Mouse (Mus musculus) midbrain, embryonic 16.5 days (tissue): ENCODE data around the gene Fkbp15. TPM values are rescaled to one million over a fixed set of nuclear protein-coding genes. Genes with fewer than 3 reads are reported as not detected.

Source experiments
- ATAC-seq: fragments of 200-750 bp; cut with Nextera tagmentation; 2 replicates; pipeline ENCODE4 v1.8.0; 2017; ENCODE audit warnings: moderate TSS enrichment
- H3K27ac ChIP-seq: fragments of 300-500 bp; sonication (generic); 2 replicates; pipeline ENCODE4 v1.5.1; 2014; ENCODE audit warnings: mild to moderate bottlenecking, low read length, mixed read lengths
- H3K27me3 ChIP-seq: fragments of 300-500 bp; sonication (generic); 2 replicates; pipeline ENCODE4 v1.6.1; 2014; ENCODE audit warnings: low read depth, low read length, mixed read lengths; ENCODE audit not compliant: control insufficient read depth, insufficient read depth
- H3K36me3 ChIP-seq: fragments of 300-500 bp; sonication (generic); 2 replicates; pipeline ENCODE4 v1.6.1; 2014; ENCODE audit warnings: mild to moderate bottlenecking, low read length, moderate library complexity, mixed read lengths; ENCODE audit not compliant: control insufficient read depth, insufficient read depth
- H3K4me1 ChIP-seq: fragments of 300-500 bp; sonication (generic); 2 replicates; pipeline ENCODE4 v1.6.1; 2014; ENCODE audit warnings: mild to moderate bottlenecking, low read length, mixed read lengths; ENCODE audit not compliant: control insufficient read depth, insufficient read depth
- H3K4me2 ChIP-seq: fragments of 300-500 bp; sonication (generic); 2 replicates; pipeline ENCODE4 v1.6.1; 2014; ENCODE audit warnings: mild to moderate bottlenecking, low read length, mixed read lengths
- H3K4me3 ChIP-seq: fragments of 300-500 bp; sonication (generic); 2 replicates; pipeline ENCODE4 v1.5.1; 2014; ENCODE audit warnings: low read depth, mild to moderate bottlenecking, low read length, moderate library complexity, mixed read lengths
- H3K9ac ChIP-seq: fragments of 300-500 bp; sonication (generic); 2 replicates; pipeline ENCODE4 v1.6.1; 2014; ENCODE audit warnings: low read depth, low read length, mixed read lengths
- H3K9me3 ChIP-seq: fragments of 300-500 bp; sonication (generic); replicated peaks from 2 replicates; pipeline ENCODE4 v1.6.1; 2014; ENCODE audit warnings: mild to moderate bottlenecking, low read length, mixed read lengths; ENCODE audit not compliant: control insufficient read depth, poor library complexity, severe bottlenecking
- WGBS: fragments of 180-500 bp; shearing (Covaris S2); extraction: QIAGEN DNeasy Blood & Tissue Kit; methylation state at CpG from one replicate; pipeline ENCODE4 v1.1.7; 2014; 5-methylcytosine and 5-hydroxymethylcytosine counted together
- polyA plus RNA-seq: library from polyadenylated mRNA; unstranded; fragments of >200 nt; fragmentation: Nextera tagmentation; extraction: Ambion mirVana; gene quantifications from 2 replicates; pipeline ENCODE4 v1.2.1, GENCODE M21; 2015

Gene Fkbp15
- 21.4 and 21.9 TPM in 2 replicates for polyA plus RNA-seq

- peak within 1 kb of the TSS; percentile 89 for H3K4me3 ChIP-seq
- H3K27ac ChIP-seq = peak within 1 kb of the TSS; percentile 84
- H3K9ac ChIP-seq = peak within 1 kb of the TSS; percentile 84
- no peaks in the 10 kb centered on the region for H3K27me3 ChIP-seq
- under 1% methylated on average over 50 of the region's 51 CpGs for WGBS
- peak within 1 kb of the TSS; percentile 90 for H3K4me2 ChIP-seq
- no peaks in the 10 kb centered on the region for H3K36me3 ChIP-seq
- H3K4me1 ChIP-seq = peaks cover 23% of the 10 kb centered on the region
- H3K9me3 ChIP-seq = no peaks in the 10 kb centered on the region
- peak; percentile 100 for ATAC-seq
These were observed at the start of gene Fkbp15, which contains the start of gene Slc31a1 for GRCm38 (mm10) chr4:62360088-62360804. Gene Fkbp15 (minus strand): TSS chr4:62360548. Gene Slc31a1 (plus strand): TSS chr4:62360727.

GRCm38 (mm10) chr4:62409615-62410014, 49.3 kb upstream of the Fkbp15 start:
- Histone ChIP-seq H3K27ac (no peak overlapping the region), H3K9ac (peak overlapping the region; percentile 78), H3K4me3 (peak overlapping the region; percentile 68), H3K4me2 (peak overlapping the region; percentile 72), H3K4me1 (peaks cover 31% of the 10 kb centered on the region), H3K27me3 (no peaks in the 10 kb centered on the region), H3K36me3 (peaks cover 13% of the 10 kb centered on the region), H3K9me3 (no peaks in the 10 kb centered on the region)
- no peak for ATAC-seq
- 30% methylated on average over 6 of the region's 6 CpGs for WGBS

GRCm38 (mm10) chr4:62408601-62409282, 48.4 kb upstream of the Fkbp15 start, which contains the start of the genes Cdc26 and Prpf4:
Gene Cdc26 (minus strand): TSS chr4:62408642.
Gene Prpf4 (plus strand): TSS chr4:62408797.
- Histone ChIP-seq H3K4me1 (peaks cover 31% of the 10 kb centered on the region), H3K36me3 (peaks cover 12% of the 10 kb centered on the region), H3K4me2 (peak within 1 kb of the TSS; percentile 72), H3K27me3 (no peaks in the 10 kb centered on the region), H3K4me3 (peak within 1 kb of the TSS; percentile 68), H3K9me3 (no peaks in the 10 kb centered on the region), H3K27ac (peak within 1 kb of the TSS; percentile 78), H3K9ac (peak within 1 kb of the TSS; percentile 78)
- ATAC-seq = peak; percentile 100
- WGBS = under 1% methylated on average over 39 of the region's 39 CpGs

- Histone ChIP-seq H3K4me3 (peak overlapping the region; percentile 68), H3K9me3 (no peaks in the 10 kb centered on the region), H3K4me2 (peak overlapping the region; percentile 59), H3K36me3 (peaks cover 11% of the 10 kb centered on the region), H3K27ac (peak overlapping the region; percentile 68), H3K4me1 (peaks cover 31% of the 10 kb centered on the region), H3K9ac (peak overlapping the region; percentile 70), H3K27me3 (no peaks in the 10 kb centered on the region)
- peak; percentile 74 for ATAC-seq
- WGBS = under 1% methylated on average over 35 of the region's 35 CpGs
These were observed 47.6 kb upstream of the Fkbp15 start for GRCm38 (mm10) chr4:62407730-62408582.

GRCm38 (mm10) chr4:62406133-62406532, 45.8 kb upstream of the Fkbp15 start:
- H3K4me3 ChIP-seq = no peak overlapping the region
- H3K9me3 ChIP-seq = no peaks in the 10 kb centered on the region
- no peak overlapping the region for H3K4me2 ChIP-seq
- H3K27ac ChIP-seq = no peak overlapping the region
- H3K9ac ChIP-seq = no peak overlapping the region
- H3K36me3 ChIP-seq = peaks cover 8% of the 10 kb centered on the region; the same call in 1 of the 2 replicates
- 77% methylated on average over 4 of the region's 4 CpGs for WGBS
- no peak for ATAC-seq
- H3K27me3 ChIP-seq = no peaks in the 10 kb centered on the region
- peaks cover 31% of the 10 kb centered on the region for H3K4me1 ChIP-seq

GRCm38 (mm10) chr4:62398956-62399355, 38.6 kb upstream of the Fkbp15 start:
- WGBS = 95% methylated on average over 3 of the region's 3 CpGs
- H3K27ac ChIP-seq = no peak overlapping the region
- H3K4me1 ChIP-seq = no peaks in the 10 kb centered on the region
- H3K36me3 ChIP-seq = peaks cover 23% of the 10 kb centered on the region
- no peak overlapping the region for H3K4me3 ChIP-seq
- H3K9me3 ChIP-seq = no peaks in the 10 kb centered on the region
- no peaks in the 10 kb centered on the region for H3K27me3 ChIP-seq
- H3K4me2 ChIP-seq = no peak overlapping the region
- ATAC-seq = no peak
- no peak overlapping the region for H3K9ac ChIP-seq

- H3K27ac ChIP-seq = no peak overlapping the region
- H3K36me3 ChIP-seq = peaks cover 26% of the 10 kb centered on the region
- no peaks in the 10 kb centered on the region for H3K4me1 ChIP-seq
- no peak overlapping the region for H3K9ac ChIP-seq
- 91% methylated on average over 4 of the region's 4 CpGs for WGBS
- no peaks in the 10 kb centered on the region for H3K27me3 ChIP-seq
- no peak for ATAC-seq
- no peak overlapping the region for H3K4me3 ChIP-seq
- H3K9me3 ChIP-seq = no peaks in the 10 kb centered on the region
- no peak overlapping the region for H3K4me2 ChIP-seq
These were observed 37.4 kb upstream of the Fkbp15 start for GRCm38 (mm10) chr4:62397616-62398365.

GRCm38 (mm10) chr4:62395806-62396205, 35.5 kb upstream of the Fkbp15 start:
- no peaks in the 10 kb centered on the region for H3K4me1 ChIP-seq
- H3K4me2 ChIP-seq = no peak overlapping the region
- no peak overlapping the region for H3K9ac ChIP-seq
- no peaks in the 10 kb centered on the region for H3K27me3 ChIP-seq
- H3K4me3 ChIP-seq = no peak overlapping the region
- no peak overlapping the region for H3K27ac ChIP-seq
- ATAC-seq = no peak
- H3K36me3 ChIP-seq = peaks cover 28% of the 10 kb centered on the region
- 100% methylated on average over 1 of the region's 1 CpGs for WGBS
- H3K9me3 ChIP-seq = no peaks in the 10 kb centered on the region
